Mouse (Mus musculus) cerebellum, postnatal 25 days (tissue): ENCODE results near the gene Xpot.

ENCODE experiments used
- DNase-seq, 2 experiments: peaks; one replicate each; pipeline ENCODE4 v3.0.0; 2021; ENCODE audit warnings: mixed read lengths in 2 of 2

The Xpot gene

DNA sequence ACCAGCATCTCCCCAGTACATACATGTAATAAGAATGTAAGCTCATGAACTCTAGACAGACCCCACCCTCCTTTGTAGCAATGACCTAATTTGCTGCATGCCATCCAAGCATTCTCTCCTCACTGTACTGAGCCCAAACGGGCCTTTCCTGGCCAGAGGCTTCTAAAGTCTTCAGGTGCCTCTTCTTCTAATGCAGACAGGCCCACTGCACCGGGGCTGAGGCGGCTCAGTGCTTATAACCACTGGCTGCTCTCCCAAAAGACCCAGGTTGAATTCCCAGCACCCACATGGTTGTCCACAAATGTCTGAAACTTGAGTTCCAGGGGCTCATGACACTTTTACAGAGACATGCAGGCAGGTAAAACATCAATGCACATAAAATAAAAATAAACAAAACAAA is 55.1 kb downstream of the Xpot start:
- no peak for DNase-seq

DNA sequence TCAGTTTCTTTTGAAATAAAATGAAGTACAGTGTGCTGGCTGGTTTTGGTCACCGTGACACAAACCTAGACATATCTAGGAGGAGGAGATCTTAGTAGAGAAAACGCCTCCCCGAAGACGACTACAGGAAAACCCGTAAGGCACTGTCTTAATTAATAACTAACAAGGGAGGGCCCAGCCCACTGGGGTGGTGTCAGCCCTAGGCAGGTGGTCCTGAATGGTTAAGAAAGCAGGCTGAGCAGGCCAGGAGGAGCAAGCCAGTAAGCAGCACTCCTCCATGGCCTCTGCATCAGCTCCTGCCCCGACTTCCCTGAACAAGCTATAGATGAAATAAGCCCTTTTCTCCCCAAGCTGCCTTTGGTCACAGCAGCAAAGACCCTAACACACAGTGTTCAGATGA is 56.3 kb downstream of the Xpot start:
- no peak for DNase-seq

- no peak for DNase-seq
Measured at GRCm38 (mm10) chr10:121569001-121569589, 57.0 kb downstream of the Xpot start.

- no peak for DNase-seq
Measured at GRCm38 (mm10) chr10:121568534-121568933, 57.6 kb downstream of the Xpot start.

DNA sequence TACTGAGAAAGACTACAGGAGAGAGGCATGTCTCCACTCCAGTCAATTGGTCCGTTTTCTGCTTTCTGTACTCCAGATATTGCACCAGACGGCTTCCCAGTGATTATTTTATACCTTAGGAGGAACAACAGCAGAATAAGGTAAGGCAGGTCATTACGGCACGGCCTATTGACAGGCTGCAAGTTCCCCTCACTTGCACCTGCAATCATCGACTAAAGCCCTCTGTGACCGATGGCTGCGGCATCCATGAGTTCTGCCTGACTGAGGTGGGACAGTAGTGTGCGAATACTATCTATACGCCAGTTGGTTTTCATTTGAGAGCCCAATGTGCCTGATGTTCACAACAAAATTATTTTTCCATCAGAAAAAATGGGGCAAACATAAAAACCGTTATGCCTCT is 58.1 kb downstream of the Xpot start:
- no peak for DNase-seq

DNA sequence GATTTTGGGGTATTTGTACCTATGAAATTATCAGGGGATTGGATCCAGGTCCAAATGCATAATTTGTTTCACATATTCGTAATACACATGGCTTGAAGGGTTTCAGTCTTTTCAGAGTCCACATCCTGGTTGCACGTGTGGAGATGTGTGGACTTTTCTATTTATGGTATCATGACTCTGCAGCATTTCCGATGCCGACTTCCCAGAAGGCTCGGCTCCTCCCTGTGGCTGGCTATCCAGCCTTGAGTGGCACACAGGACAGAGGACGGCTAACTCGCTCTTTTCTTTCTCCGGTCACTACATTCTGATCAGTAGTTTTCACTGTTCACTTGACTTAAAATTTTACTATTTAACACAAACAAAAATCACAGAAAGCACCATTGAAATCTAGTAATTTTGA is 61.7 kb downstream of the Xpot start:
- no peak for DNase-seq

GRCm38 (mm10) chr10:121558231-121558630 is 67.9 kb downstream of the Xpot start:
- DNase-seq: no peak

DNA sequence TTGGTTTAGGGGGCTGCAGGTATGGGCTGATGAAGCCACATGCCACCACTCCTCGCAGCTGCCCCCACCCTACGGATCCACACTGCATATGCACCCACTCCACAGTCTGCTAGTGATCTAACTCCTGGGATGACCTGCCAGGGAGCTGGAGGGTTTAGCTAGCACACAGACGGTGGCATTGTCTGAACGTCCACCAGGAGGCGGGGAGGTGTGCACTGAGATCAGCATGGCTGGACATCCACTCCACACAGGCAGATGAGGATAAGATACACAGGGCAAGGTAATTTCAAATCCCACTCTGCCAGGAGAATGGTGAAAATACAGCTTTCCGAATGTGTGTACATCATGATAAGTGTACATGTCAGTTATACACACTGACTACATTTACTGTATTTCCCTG is 69.9 kb downstream of the Xpot start:
- DNase-seq: no peak

- no peak for DNase-seq
Measured at GRCm38 (mm10) chr10:121550334-121550733, 75.8 kb downstream of the Xpot start.

GRCm38 (mm10) chr10:121549670-121550069 is 76.5 kb downstream of the Xpot start:
- DNase-seq: no peak

GRCm38 (mm10) chr10:121547162-121547561 is 79.0 kb downstream of the Xpot start:
- DNase-seq: no peak

DNA sequence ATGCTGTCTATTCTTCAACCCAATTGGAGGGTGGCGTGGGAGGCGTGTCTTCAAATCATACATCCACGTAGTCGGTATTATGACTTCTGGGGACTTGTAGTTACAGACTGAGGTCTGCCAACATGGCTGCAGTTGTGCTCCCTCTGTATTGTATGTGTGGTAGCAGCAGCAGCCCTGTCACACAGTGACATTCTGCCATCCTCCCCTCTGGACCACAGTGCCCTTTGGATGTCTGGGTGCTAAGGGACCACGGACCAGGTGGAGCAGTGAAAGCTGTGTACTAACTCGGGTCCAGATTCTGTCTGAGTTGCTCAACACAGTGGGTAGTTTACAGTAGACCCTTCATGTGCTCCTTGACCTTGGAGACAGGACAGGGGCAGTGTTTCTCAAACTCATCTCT is 82.6 kb downstream of the Xpot start:
- no peak for DNase-seq

DNA sequence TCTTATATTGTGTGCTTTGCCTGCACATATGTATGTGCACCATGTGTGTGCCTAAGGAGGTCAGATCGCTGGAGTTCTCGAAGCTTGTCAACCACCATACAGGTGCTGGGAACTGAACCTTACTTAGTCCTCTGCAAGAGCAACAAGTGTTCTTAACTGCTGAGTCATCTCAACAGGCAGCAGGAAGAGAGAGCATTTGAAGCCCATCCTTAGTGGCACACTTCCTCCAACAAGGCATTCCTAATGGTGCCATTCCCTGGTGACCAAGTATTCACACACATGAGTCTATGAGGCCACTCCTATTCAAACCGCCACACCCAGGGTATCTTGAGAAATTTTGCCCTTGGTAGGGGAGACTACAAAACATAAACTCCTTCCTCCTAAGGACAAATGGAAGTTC is 84.0 kb downstream of the Xpot start:
- no peak for DNase-seq
